Mouse (Mus musculus) cerebellum, adult 2 months (tissue): ENCODE results near the gene Usp22.

Experiments used
- CTCF ChIP-seq: fragments of 200-500 bp; IDR thresholded peaks from 2 replicates; pipeline ENCODE4 v1.5.1; 2011; ENCODE audit warnings: low read depth, mild to moderate bottlenecking, control low read depth, low read length, moderate library complexity, borderline replicate concordance; ENCODE audit not compliant: insufficient read depth
- POLR2A ChIP-seq: fragments of 200-500 bp; IDR thresholded peaks from 2 replicates; pipeline ENCODE4 v1.6.1; 2011; ENCODE audit warnings: low read length, control low read depth, borderline replicate concordance; ENCODE audit not compliant: insufficient read depth

DNA sequence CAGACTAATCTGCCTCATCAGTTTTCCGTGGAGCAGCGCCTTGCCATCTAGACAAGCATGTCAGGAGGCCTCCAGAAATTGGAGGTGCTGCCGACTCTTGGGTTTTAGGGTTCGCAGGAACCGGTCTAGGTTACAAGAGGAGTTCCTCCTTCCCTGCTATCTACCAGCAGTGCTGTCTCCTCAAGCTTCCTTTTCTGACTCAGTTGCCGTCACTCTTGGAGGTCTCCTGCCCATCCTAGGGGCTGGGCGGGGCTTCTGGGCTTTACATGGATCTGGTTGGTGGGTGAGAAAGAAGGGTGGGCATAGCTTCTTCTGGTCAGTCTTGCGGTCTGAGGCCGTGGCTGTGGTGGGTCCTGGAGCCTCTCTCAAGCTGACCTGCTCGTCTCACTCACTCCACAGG is 45.5 kb downstream of the Usp22 start:
- TF ChIP-seq CTCF (no peak), POLR2A (no peak)
